Mouse (Mus musculus): ENCODE results near the gene Nsa2.
"Not testable (repeated sequence)": the region's sequence is repeated elsewhere in the genome, so short reads cannot be mapped to it uniquely, and the experiment has no call there.

The Nsa2 gene

GRCm38 (mm10) chr13:97137466-97138400 lies at the start of gene Nsa2, which contains the start of gene Gfm2:
Nsa2 (minus strand) TSS chr13:97137937.
Gfm2 (plus strand) TSS chr13:97137937.
- DNase-seq, result peak; percentile 86 to 88

DNA sequence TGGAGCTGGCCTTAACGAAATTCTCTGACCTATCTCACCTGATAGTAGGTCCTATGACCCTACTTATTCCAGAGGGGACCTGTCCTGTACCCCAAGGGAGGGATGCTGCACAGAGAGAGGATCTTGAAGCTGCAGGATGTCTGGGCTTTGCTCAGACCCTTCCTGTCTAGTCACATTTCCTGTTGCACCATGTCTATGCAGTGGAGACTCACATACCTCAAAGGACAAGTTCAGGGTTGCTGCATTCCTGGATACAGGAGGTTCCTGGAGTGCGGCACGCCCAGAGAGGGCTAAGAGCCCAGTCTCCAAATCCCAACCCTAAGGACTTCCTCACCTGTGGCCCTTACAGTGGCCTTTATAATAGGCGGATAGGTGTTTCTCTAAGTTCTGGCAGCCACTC lies 48.6 kb upstream of the Nsa2 start:
- no peak for DNase-seq

GRCm38 (mm10) chr13:97184656-97185055 lies 46.9 kb upstream of the Nsa2 start:
- DNase-seq, result no peak

DNA sequence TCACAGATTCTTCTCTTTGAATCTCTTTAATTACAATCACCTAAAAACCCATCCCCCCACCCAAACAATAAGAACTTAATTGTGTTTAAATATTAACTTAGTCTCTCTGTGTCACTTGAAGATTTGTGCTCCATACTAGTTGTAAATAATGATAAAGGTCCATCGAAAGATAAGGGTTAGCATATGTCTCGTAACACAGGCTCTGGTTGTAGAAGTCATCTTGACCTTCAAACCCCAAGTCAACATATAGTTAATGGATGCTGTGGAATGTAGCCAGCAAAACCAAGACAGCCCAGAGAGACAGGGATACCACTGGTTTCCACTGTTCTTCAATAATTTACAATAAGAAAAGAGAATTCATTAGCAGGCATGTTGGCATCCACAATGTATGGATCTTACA lies 46.4 kb upstream of the Nsa2 start:
- no peak for DNase-seq

- DNase-seq, result no peak
Measured at GRCm38 (mm10) chr13:97182821-97183220, 45.1 kb upstream of the Nsa2 start.

- no peak for DNase-seq
Measured at GRCm38 (mm10) chr13:97180113-97180828, 42.5 kb upstream of the Nsa2 start.

DNA sequence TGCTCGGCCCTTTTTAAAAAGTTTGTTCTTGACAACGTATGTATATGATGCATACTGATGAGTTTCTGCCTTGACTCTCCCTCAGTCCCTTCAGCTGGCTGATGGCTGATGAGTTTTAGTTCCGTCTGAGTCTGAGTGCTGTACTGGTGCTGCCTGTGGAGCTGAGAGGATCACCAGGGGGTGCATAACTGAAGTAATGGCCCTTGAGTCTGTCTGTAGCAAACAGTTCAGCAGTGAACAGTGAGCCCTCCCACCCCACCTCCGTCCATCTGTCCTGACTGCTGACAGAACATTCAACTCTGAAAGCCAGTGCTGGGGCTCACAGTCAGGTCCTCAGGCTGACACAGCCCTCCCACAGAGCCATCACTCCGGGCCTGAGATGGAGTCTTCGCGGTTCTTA lies 41.2 kb upstream of the Nsa2 start:
- DNase-seq, result no peak

DNA sequence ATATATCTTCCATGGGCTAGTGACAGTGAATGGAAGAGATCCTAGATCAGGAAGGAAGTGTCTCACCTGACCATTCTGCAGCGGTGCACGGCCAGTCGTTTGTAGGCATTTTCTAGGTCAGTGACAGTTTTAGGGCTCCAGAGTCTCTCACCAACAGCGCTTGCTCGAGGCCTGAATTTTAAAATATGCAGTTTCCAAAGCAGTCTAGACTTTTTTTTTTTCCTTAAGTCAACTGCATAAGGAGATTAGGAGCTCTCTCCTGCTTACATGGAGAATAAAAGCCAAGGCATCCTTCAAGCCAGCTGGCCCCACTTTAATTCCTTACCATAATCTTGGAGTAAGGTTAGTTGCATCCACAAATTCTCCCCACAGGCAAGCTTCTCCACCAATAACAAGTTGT lies 39.0 kb upstream of the Nsa2 start:
- no peak for DNase-seq

DNA sequence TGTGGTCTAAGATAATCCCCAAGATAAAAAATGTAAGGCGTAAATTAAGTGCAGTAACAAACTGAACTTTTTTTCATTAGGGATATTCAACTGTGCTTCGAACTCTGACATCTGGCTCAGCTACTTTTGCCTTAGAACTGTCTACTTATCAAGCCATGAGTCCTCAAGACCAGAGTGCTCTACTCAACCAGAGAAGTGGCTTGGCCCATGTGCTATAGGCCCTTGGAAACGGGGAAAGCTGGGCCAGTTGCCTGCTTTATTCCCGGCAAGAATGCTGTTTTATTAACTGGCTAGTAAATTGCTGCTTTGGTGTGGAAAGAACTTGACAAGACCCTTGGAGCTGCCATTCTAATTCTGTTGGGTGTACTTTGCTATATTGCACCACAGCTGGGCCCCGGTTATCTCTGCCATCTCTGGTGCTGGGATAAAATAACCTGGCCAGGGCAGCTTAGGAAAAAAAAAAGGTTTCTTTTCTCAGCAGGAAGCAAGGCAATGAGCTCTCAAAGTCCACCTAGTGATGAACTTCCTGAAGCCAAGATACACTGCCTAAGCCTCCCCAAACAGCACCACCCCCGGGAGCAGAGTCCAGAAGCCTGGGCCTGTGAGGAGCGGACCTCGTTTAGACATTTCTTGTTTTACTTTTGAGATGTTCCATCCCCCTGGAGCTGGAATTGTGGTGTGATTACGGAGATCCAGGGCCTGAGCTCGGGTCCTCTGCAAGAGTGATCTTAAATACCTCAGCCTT lies 38.0 kb upstream of the Nsa2 start:
- no peak for DNase-seq

DNA sequence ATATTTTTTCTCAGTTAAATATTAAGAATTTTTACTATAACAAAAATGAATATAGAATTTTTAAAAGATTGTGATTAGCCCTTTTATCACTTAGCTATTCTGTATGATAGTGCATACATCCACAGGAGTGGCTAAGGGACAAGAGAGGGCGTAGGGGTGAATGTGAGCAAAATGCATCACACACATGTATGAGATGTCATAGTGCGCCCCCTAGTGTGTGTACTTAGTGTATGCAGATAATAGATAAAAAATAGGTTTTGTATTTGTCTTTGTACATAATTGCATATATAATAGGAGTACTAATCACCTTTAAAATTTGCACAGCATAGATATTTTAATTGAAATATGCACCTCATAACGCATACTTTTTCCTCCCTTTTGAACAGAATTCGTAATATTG lies 8.1 kb upstream of the Nsa2 start:
- DNase-seq, result peak; percentile 10 to 26

GRCm38 (mm10) chr13:97142321-97142720 lies 4.6 kb upstream of the Nsa2 start:
- no peak for DNase-seq

GRCm38 (mm10) chr13:97138404-97138931 lies 731 bp upstream of the Nsa2 start:
- not testable (repeated sequence) for DNase-seq

DNA sequence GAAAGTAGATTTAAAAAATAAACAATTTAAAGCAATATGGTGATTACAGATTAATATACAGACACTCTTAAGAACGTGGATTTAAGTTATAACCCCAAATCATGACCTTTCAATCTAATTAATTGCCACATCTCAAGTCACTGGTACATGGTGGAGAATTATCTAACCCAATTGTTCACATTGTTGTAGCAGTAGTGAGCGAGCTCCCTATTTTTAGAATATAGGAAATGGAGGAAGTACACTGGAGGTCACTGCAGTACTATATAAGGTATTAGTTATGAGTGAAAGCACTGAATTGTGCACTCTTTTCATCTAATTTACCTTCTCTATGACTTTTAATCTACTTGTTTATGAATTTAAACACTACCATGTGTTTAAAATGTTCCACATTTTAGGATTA lies 7.3 kb downstream of the Nsa2 start:
- not testable (repeated sequence) for DNase-seq

DNA sequence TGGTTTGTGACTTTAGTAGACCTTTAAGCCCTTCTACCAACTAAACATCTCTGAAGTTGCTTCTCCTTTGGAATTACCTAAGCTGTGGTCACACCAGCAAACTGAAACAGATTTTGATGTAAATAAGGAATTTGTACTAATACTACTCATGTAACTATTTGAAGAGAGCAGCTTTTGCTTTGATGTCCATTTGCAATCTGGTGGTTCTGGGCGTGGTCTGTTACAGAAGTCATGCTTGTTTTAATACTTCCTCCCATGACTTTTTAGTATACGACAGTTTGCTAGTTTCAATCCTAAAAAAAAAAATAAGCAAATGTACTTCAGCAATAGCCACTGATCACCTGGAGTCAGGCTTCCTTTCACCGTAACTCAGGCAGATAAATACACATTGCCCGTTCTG lies 8.1 kb downstream of the Nsa2 start:
- not testable (repeated sequence) for DNase-seq

DNA sequence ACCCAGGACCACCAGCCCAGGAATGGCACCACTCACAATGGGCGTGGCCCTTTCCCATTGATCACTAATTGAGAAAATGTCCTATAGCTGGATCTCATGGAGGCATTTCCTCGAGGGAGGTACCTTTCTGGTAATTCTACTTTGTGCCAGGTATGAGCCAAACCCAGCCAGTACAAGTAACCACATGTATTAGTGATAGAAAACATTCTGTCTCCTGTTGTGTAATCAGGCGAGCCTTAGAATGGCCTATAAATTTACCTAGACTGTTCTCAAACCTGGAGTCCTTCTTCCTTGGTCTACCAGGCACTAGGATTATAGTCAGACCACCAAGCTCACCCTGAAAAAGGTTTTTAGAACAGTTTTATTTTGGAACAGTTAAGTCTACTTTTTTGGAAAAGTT lies 16.4 kb downstream of the Nsa2 start:
- no peak for DNase-seq

DNA sequence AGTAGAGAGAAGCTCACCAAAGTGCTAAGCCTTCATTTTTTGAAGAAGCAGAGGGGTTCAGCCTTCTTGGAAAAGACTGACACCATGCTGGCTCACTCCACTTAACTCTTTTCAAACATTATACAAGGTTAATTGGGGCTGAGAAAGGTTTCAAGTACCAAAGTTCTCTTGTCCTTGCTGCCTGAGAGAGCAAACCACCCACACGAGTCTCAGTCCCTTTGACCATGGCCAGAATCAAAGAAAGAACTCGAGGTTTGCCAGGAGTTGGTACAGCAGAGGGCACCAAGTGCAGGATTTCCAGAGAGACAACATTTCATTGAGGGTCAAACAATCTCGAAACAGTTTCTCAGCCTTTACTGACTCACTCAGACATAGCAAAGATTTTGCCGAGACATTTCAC lies 28.7 kb downstream of the Nsa2 start:
- DNase-seq, result no peak

DNA sequence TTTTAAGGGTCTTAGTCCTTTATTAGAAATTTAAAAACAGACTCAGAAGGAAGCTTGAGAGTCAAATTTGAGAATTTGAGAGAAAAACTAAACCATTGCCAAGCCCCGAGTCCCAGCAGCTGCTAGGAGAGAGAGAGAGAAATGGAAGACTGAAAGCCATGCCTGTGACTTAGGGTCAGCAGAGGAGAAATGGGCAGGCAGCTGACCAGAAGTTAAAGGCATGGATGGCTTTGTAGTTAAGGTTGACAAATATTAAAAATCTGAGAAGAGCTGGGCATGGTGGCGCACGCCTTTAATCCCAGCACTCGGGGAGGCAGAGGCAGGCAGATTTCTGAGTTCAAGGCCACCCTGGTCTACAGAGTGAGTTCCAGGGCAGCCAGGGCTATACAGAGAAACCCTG lies 30.0 kb downstream of the Nsa2 start:
- not testable (repeated sequence) for DNase-seq

GRCm38 (mm10) chr13:97104996-97105395 lies 32.7 kb downstream of the Nsa2 start:
- DNase-seq, result no peak

- peak in 1 of 2 experiments; percentile 3 for DNase-seq
Measured at GRCm38 (mm10) chr13:97099187-97099852, 38.4 kb downstream of the Nsa2 start, which contains the start of gene Gm6169. Gm6169 (minus strand) TSS chr13:97099237.

GRCm38 (mm10) chr13:97095726-97096125 lies 42.0 kb downstream of the Nsa2 start:
- no peak for DNase-seq

DNA sequence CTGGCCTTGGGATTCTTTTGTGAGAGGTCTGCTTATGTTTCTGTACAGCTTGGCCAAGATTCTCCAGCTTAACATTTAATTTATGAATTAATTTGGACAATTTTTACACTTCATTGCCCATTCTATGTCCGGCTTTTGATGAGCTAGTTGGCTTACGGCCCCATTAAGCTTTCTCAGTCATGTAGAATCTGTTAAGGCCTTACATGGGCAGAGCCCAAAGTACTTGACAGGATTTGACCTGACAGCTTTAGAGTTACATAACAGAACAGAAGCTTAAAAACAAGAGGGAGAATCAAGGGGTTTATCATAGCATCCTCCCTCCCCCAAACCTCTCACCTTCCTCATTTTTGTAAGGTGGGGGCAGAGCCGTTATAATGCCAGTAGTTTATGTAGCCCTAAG lies 49.6 kb downstream of the Nsa2 start:
- no peak for DNase-seq

DNA sequence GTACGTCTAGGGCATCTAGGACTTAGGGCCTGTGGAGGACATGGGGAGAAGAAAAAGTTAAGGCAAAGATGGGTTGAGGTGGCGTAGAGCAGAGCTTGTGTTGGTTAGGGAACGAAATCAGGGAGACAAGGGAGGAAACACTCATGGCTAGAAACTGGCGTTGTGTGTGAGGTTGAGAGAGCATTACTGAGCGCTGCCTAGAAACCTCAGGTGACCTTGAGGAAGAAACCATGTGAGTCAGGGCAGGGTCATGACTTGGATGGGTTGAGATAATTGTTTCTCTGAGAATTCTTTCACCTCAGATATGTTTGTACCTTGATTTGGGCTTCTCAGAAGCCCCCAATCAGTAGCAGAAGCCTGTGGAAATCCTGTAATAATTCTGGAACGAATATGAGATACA lies 50.3 kb downstream of the Nsa2 start:
- no peak for DNase-seq

Measured in thymus, postnatal 36 days (tissue).